Mouse (Mus musculus) myocyte (in vitro differentiated cells): ENCODE results near the gene Apod. TPM values are rescaled to one million over a fixed set of nuclear protein-coding genes. Genes with fewer than 3 reads are reported as not detected.
A peak's percentile ranks its signal among the peaks of the same experiment; 100 is the strongest.
"Not testable (repeated sequence)": the region's sequence is repeated elsewhere in the genome, so short reads cannot be mapped to it uniquely, and the experiment has no call there.

ENCODE experiments used
- H3K27me3 ChIP-seq: one replicate; pipeline ENCODE4 v1.6.1; 2011; ENCODE audit not compliant: control insufficient read depth, insufficient read depth, insufficient read length
- H3K36me3 ChIP-seq: one replicate; pipeline ENCODE4 v1.6.1; 2011; ENCODE audit not compliant: control insufficient read depth, insufficient read depth
- H3K4me2 ChIP-seq: one replicate; pipeline ENCODE4 v1.6.1; 2011; ENCODE audit warnings: low read depth, control low read depth
- H3K4me3 ChIP-seq: one replicate; pipeline ENCODE4 v1.5.1; 2011; ENCODE audit warnings: mild to moderate bottlenecking, control low read depth, moderate library complexity
- H3K79me2 ChIP-seq: one replicate; pipeline ENCODE4 v1.6.1; 2011; ENCODE audit not compliant: control insufficient read depth, insufficient read depth
- H3ac ChIP-seq: one replicate; pipeline ENCODE4 v1.6.1; 2011; ENCODE audit not compliant: control insufficient read depth, insufficient read length
- CEBPB ChIP-seq: IDR thresholded peaks from 2 replicates; pipeline ENCODE4 v1.6.1; 2011; ENCODE audit warnings: mild to moderate bottlenecking, moderate library complexity; ENCODE audit not compliant: poor library complexity, insufficient read depth, severe bottlenecking
- E2F4 ChIP-seq: IDR thresholded peaks from one replicate; pipeline ENCODE4 v1.6.1; 2011; ENCODE audit warnings: mild to moderate bottlenecking, control low read depth, moderate library complexity; ENCODE audit not compliant: insufficient read depth
- MAX ChIP-seq: IDR thresholded peaks from one replicate; pipeline ENCODE4 v1.6.1; 2011; ENCODE audit warnings: low read depth, mild to moderate bottlenecking, control low read depth
- MYOD1 ChIP-seq, 3 experiments: IDR thresholded peaks; one replicate each; pipeline ENCODE4 v1.6.1; 2011; ENCODE audit warnings: control low read depth in 2 of 3, low read depth in 2 of 3, mild to moderate bottlenecking in 2 of 3, moderate library complexity in 1 of 3; ENCODE audit not compliant: insufficient read length in 2 of 3, control insufficient read depth in 1 of 3
- MYOG ChIP-seq, 3 experiments: IDR thresholded peaks; one replicate each; pipeline ENCODE4 v1.6.1; 2011; ENCODE audit warnings: control low read depth in 2 of 3, low read depth in 2 of 3, mild to moderate bottlenecking in 2 of 3; ENCODE audit not compliant: insufficient read length in 2 of 3, control insufficient read depth in 1 of 3, insufficient read depth in 1 of 3
- POLR2A ChIP-seq: IDR thresholded peaks from one replicate; pipeline ENCODE4 v1.6.1; 2011; ENCODE audit warnings: low read depth, mild to moderate bottlenecking, control low read depth, moderate library complexity; ENCODE audit not compliant: insufficient read length
- POLR2AphosphoS2 ChIP-seq: IDR thresholded peaks from one replicate; pipeline ENCODE4 v1.6.1; 2011; ENCODE audit warnings: low read depth, control low read depth; ENCODE audit not compliant: insufficient read length
- REST ChIP-seq: IDR thresholded peaks from one replicate; pipeline ENCODE4 v1.6.1; 2011; ENCODE audit warnings: mild to moderate bottlenecking, control low read depth, moderate library complexity; ENCODE audit not compliant: insufficient read depth, insufficient read length
- SRF ChIP-seq: IDR thresholded peaks from one replicate; pipeline ENCODE4 v1.6.1; 2011; ENCODE audit warnings: low read depth; ENCODE audit not compliant: control insufficient read depth, insufficient read length
- TCF12 ChIP-seq: IDR thresholded peaks from one replicate; pipeline ENCODE4 v1.6.1; 2011; ENCODE audit warnings: mild to moderate bottlenecking, control low read depth; ENCODE audit not compliant: poor library complexity, insufficient read depth, severe bottlenecking
- TCF3 ChIP-seq: IDR thresholded peaks from one replicate; pipeline ENCODE4 v1.6.1; 2011; ENCODE audit warnings: low read depth, control low read depth; ENCODE audit not compliant: insufficient read length
- USF1 ChIP-seq: IDR thresholded peaks from one replicate; pipeline ENCODE4 v1.6.1; 2011; ENCODE audit warnings: low read depth, mild to moderate bottlenecking, control low read depth, moderate library complexity
- polyA plus RNA-seq: library from polyadenylated mRNA; unstranded; fragments of >200 nt; fragmentation: generic; extraction: Trizol; gene quantifications from one replicate; pipeline ENCODE4 v1.2.1, GENCODE M21; 2012; ENCODE audit warnings: missing spikeins

Apod gene
- polyA plus RNA-seq, 1 experiment = 1.2 TPM

GRCm38 (mm10) chr16:31342556-31342955, 27.9 kb upstream of the Apod start:
- Histone ChIP-seq H3K79me2 (no peaks in the 10 kb centered on the region), H3K4me3 (no peak overlapping the region), H3K4me2 (no peak overlapping the region), H3K36me3 (no peaks in the 10 kb centered on the region), H3K27me3 (no peaks in the 10 kb centered on the region), H3ac (no peak overlapping the region)
- no peak for TF ChIP-seq MAX
- no peak for TF ChIP-seq POLR2AphosphoS2
- no peak for TF ChIP-seq POLR2A
- TF ChIP-seq MYOD1 (IDR thresholded peaks at IDR 0.05; ENCODE audit: control insufficient read depth in 1 of 3, insufficient read length in 2 of 3, low read depth in 2 of 3) = no peak

GRCm38 (mm10) chr16:31339332-31339731, 24.7 kb upstream of the Apod start:
- Histone ChIP-seq H3ac (no peak overlapping the region), H3K4me3 (no peak overlapping the region), H3K27me3 (no peaks in the 10 kb centered on the region), H3K79me2 (no peaks in the 10 kb centered on the region), H3K36me3 (no peaks in the 10 kb centered on the region), H3K4me2 (no peak overlapping the region)
- TF ChIP-seq REST (peak; percentile 44), POLR2AphosphoS2 (no peak)

- TF ChIP-seq MYOG (IDR thresholded peaks at IDR 0.05; ENCODE audit: control insufficient read depth in 1 of 3, insufficient read depth in 1 of 3, insufficient read length in 2 of 3, low read depth in 2 of 3) (no peak), E2F4 (no peak), TCF3 (no peak), MAX (no peak), SRF (no peak), REST (no peak), MYOD1 (IDR thresholded peaks at IDR 0.05; ENCODE audit: control insufficient read depth in 1 of 3, insufficient read length in 2 of 3, low read depth in 2 of 3) (no peak), TCF12 (no peak), POLR2A (no peak), POLR2AphosphoS2 (no peak), CEBPB (no peak), USF1 (no peak)
- Histone ChIP-seq H3K79me2 (no peaks in the 10 kb centered on the region), H3K4me3 (no peak overlapping the region), H3ac (no peak overlapping the region), H3K4me2 (no peak overlapping the region), H3K36me3 (no peaks in the 10 kb centered on the region), H3K27me3 (no peaks in the 10 kb centered on the region)
These were observed 23.3 kb upstream of the Apod start for GRCm38 (mm10) chr16:31337956-31338355.

GRCm38 (mm10) chr16:31334796-31335195, 20.2 kb upstream of the Apod start:
- H3K27me3 ChIP-seq = no peaks in the 10 kb centered on the region
- H3K79me2 ChIP-seq = no peaks in the 10 kb centered on the region
- H3K4me2 ChIP-seq = no peak overlapping the region
- H3K36me3 ChIP-seq = no peaks in the 10 kb centered on the region
- TF ChIP-seq REST (no peak), MYOG (IDR thresholded peaks at IDR 0.05; ENCODE audit: control insufficient read depth in 1 of 3, insufficient read depth in 1 of 3, insufficient read length in 2 of 3, low read depth in 2 of 3) (no peak), TCF12 (no peak), USF1 (no peak), CEBPB (no peak)
- no peak overlapping the region for H3K4me3 ChIP-seq
- no peak overlapping the region for H3ac ChIP-seq

- no peak for TF ChIP-seq MYOG (IDR thresholded peaks at IDR 0.05; ENCODE audit: control insufficient read depth in 1 of 3, insufficient read depth in 1 of 3, insufficient read length in 2 of 3, low read depth in 2 of 3)
- TF ChIP-seq TCF12 = no peak
- no peak for TF ChIP-seq MYOD1 (IDR thresholded peaks at IDR 0.05; ENCODE audit: control insufficient read depth in 1 of 3, insufficient read length in 2 of 3, low read depth in 2 of 3)
- no peak for TF ChIP-seq POLR2A
- TF ChIP-seq POLR2AphosphoS2 = no peak
- TF ChIP-seq E2F4 = no peak
- no peak for TF ChIP-seq USF1
- no peak for TF ChIP-seq MAX
- TF ChIP-seq TCF3 = no peak
- H3K4me3 ChIP-seq = no peak overlapping the region
- no peaks in the 10 kb centered on the region for H3K79me2 ChIP-seq
- no peaks in the 10 kb centered on the region for H3K27me3 ChIP-seq
- H3K4me2 ChIP-seq = no peak overlapping the region
- H3K36me3 ChIP-seq = no peaks in the 10 kb centered on the region
- H3ac ChIP-seq = no peak overlapping the region
These were observed 18.0 kb upstream of the Apod start for GRCm38 (mm10) chr16:31332586-31332985.

GRCm38 (mm10) chr16:31330970-31331369, 16.4 kb upstream of the Apod start:
- not testable (repeated sequence) for H3K4me2 ChIP-seq, H3K4me3 ChIP-seq, H3K27me3 ChIP-seq, H3K79me2 ChIP-seq, H3K36me3 ChIP-seq, H3ac ChIP-seq
